Mouse (Mus musculus) embryonic fibroblast, embryonic 13.5 days (primary cell): ENCODE results near the gene Timmdc1. TPM values are rescaled to one million over a fixed set of nuclear protein-coding genes. Genes with fewer than 3 reads are reported as not detected.
A peak's percentile ranks its signal among the peaks of the same experiment; 100 is the strongest.
"Not testable (repeated sequence)": the region's sequence is repeated elsewhere in the genome, so short reads cannot be mapped to it uniquely, and the experiment has no call there.

Experiments
- H3K27ac ChIP-seq: 2 replicates; pipeline ENCODE4 v1.5.1; 2012; ENCODE audit warnings: low read length, control low read depth, inconsistent platforms; ENCODE audit not compliant: insufficient read depth
- H3K4me1 ChIP-seq: 2 replicates; pipeline ENCODE4 v1.6.1; 2011; ENCODE audit warnings: low read length; ENCODE audit not compliant: control insufficient read depth, insufficient read depth
- H3K4me3 ChIP-seq: 2 replicates; pipeline ENCODE4 v1.5.1; 2011; ENCODE audit warnings: mild to moderate bottlenecking, control low read depth, low read length; ENCODE audit not compliant: insufficient read depth
- CTCF ChIP-seq: IDR thresholded peaks from 2 replicates; pipeline ENCODE4 v1.5.1; 2011; ENCODE audit warnings: mild to moderate bottlenecking, control low read depth, low read length, moderate library complexity, borderline replicate concordance; ENCODE audit not compliant: insufficient read depth
- POLR2A ChIP-seq: IDR thresholded peaks from 2 replicates; pipeline ENCODE4 v1.6.1; 2011; ENCODE audit warnings: low read depth, mild to moderate bottlenecking, control low read depth, low read length, moderate library complexity
- polyA plus RNA-seq: library from polyadenylated mRNA; stranded (reverse); fragments of >200 nt; gene quantifications from 2 replicates; pipeline ENCODE4 v1.2.4, GENCODE M21; 2011; ENCODE audit warnings: low read depth; ENCODE audit not compliant: missing spikeins, insufficient read length

Gene Timmdc1
- polyA plus RNA-seq, 1 experiment: 29.0 TPM

GRCm38 (mm10) chr16:38506041-38506634 lies 16.3 kb downstream of the Timmdc1 start:
- Histone ChIP-seq H3K4me3 (no peak overlapping the region), H3K27ac (no peak overlapping the region), H3K4me1 (no peaks in the 10 kb centered on the region)
- TF ChIP-seq POLR2A: no peak
- TF ChIP-seq CTCF: peak; percentile 89; the same call in 1 of the 2 replicates

GRCm38 (mm10) chr16:38503528-38503927 lies 18.9 kb downstream of the Timmdc1 start:
- Histone ChIP-seq H3K4me3 (no peak overlapping the region), H3K27ac (no peak overlapping the region), H3K4me1 (no peaks in the 10 kb centered on the region)
- TF ChIP-seq POLR2A (no peak), CTCF (no peak)

- Histone ChIP-seq H3K4me1 (no peaks in the 10 kb centered on the region), H3K4me3 (no peak overlapping the region), H3K27ac (no peak overlapping the region)
- TF ChIP-seq CTCF: no peak
- no peak for TF ChIP-seq POLR2A
These were observed 20.0 kb downstream of the Timmdc1 start for GRCm38 (mm10) chr16:38502469-38502868.

GRCm38 (mm10) chr16:38496604-38497140 lies 25.8 kb downstream of the Timmdc1 start:
- TF ChIP-seq CTCF (no peak), POLR2A (no peak)
- H3K4me3 ChIP-seq: no peak overlapping the region
- H3K27ac ChIP-seq: no peak overlapping the region
- no peaks in the 10 kb centered on the region for H3K4me1 ChIP-seq

GRCm38 (mm10) chr16:38493890-38494289 lies 28.6 kb downstream of the Timmdc1 start:
- TF ChIP-seq CTCF (no peak), POLR2A (no peak)
- H3K4me3 ChIP-seq: no peak overlapping the region
- no peaks in the 10 kb centered on the region for H3K4me1 ChIP-seq

GRCm38 (mm10) chr16:38492551-38492950 lies 29.9 kb downstream of the Timmdc1 start:
- H3K4me1 ChIP-seq: no peaks in the 10 kb centered on the region
- no peak for TF ChIP-seq CTCF
- no peak for TF ChIP-seq POLR2A
- no peak overlapping the region for H3K27ac ChIP-seq
- H3K4me3 ChIP-seq: no peak overlapping the region

More at GRCm38 (mm10) chr16:38493890-38494289, 28.6 kb downstream of the Timmdc1 start:
- H3K27ac ChIP-seq: no peak overlapping the region

- no peaks in the 10 kb centered on the region for H3K4me1 ChIP-seq
- H3K4me3 ChIP-seq: no peak overlapping the region
- H3K27ac ChIP-seq: no peak overlapping the region
- TF ChIP-seq CTCF: no peak
- no peak for TF ChIP-seq POLR2A
These were observed 38.7 kb downstream of the Timmdc1 start for GRCm38 (mm10) chr16:38483582-38484309.

- Histone ChIP-seq H3K4me3 (no peak overlapping the region), H3K27ac (no peak overlapping the region), H3K4me1 (no peaks in the 10 kb centered on the region)
- TF ChIP-seq CTCF: no peak
- no peak for TF ChIP-seq POLR2A
These were observed 39.5 kb downstream of the Timmdc1 start for GRCm38 (mm10) chr16:38482780-38483562.

- no peaks in the 10 kb centered on the region for H3K4me1 ChIP-seq
- no peak overlapping the region for H3K27ac ChIP-seq
- TF ChIP-seq POLR2A (no peak), CTCF (no peak)
- no peak overlapping the region for H3K4me3 ChIP-seq
These were observed 41.1 kb downstream of the Timmdc1 start for GRCm38 (mm10) chr16:38481327-38481726.

GRCm38 (mm10) chr16:38478296-38478695 lies 44.2 kb downstream of the Timmdc1 start:
- TF ChIP-seq CTCF: no peak
- TF ChIP-seq POLR2A: no peak
- Histone ChIP-seq H3K27ac (no peak overlapping the region), H3K4me1 (peaks cover 2% of the 10 kb centered on the region; the same call in 1 of the 2 replicates), H3K4me3 (no peak overlapping the region)

GRCm38 (mm10) chr16:38477241-38477608 lies 45.2 kb downstream of the Timmdc1 start:
- not testable (repeated sequence) for H3K27ac ChIP-seq, H3K4me1 ChIP-seq, H3K4me3 ChIP-seq
